Mouse (Mus musculus): ENCODE results near the gene Olfr323.

Gene Olfr323

GRCm38 (mm10) chr11:58602800-58603560, 27.3 kb downstream of the Olfr323 start:
- no peak for DNase-seq (ENCODE audit: low spot score in 2 of 2)

- DNase-seq (ENCODE audit: low spot score in 2 of 2), result no peak
Observed at GRCm38 (mm10) chr11:58602062-58602461, 28.2 kb downstream of the Olfr323 start.

- DNase-seq (ENCODE audit: low spot score in 2 of 2), result no peak
Observed at GRCm38 (mm10) chr11:58597837-58598236, 32.5 kb downstream of the Olfr323 start.

GRCm38 (mm10) chr11:58594814-58595213, 35.5 kb downstream of the Olfr323 start, which contains the start of gene Olfr324:
Gene Olfr324, plus strand, starts transcription at chr11:58595114.
- no peak for DNase-seq (ENCODE audit: low spot score in 2 of 2)

GRCm38 (mm10) chr11:58588620-58589250, 41.6 kb downstream of the Olfr323 start:
- no peak for DNase-seq (ENCODE audit: low spot score in 2 of 2)

GRCm38 (mm10) chr11:58587898-58588348, 42.4 kb downstream of the Olfr323 start:
- peak; percentile 36 to 54 for DNase-seq (ENCODE audit: low spot score in 2 of 2)

GRCm38 (mm10) chr11:58578636-58579035, 51.7 kb downstream of the Olfr323 start:
- DNase-seq (ENCODE audit: low spot score in 2 of 2), result no peak

GRCm38 (mm10) chr11:58577430-58577829, 52.9 kb downstream of the Olfr323 start, which contains the start of gene Olfr325:
Gene Olfr325, plus strand, starts transcription at chr11:58577730.
- no peak for DNase-seq (ENCODE audit: low spot score in 2 of 2)
